Mouse (Mus musculus): Measurements from ENCODE around the gene Wnt5b.

- TF ChIP-seq GATA1 (IDR thresholded peaks at IDR 0.05; ENCODE audit: borderline replicate concordance, low read length) (no peak), CTCF (IDR thresholded peaks at IDR 0.05; ENCODE audit: low read depth, low read length) (no peak), TAL1 (conservative IDR thresholded peaks at IDR 0.05; ENCODE audit: low read depth, low read length) (no peak)
Measured at GRCm38 (mm10) chr6:119535867-119536266, 8.3 kb downstream of the Wnt5b start.

Measured in G1E (cell line).